Mouse (Mus musculus) liver, adult 10 weeks (tissue): ENCODE data around the gene 2510009E07Rik. TPM values are rescaled to one million over a fixed set of nuclear protein-coding genes. Genes with fewer than 3 reads are reported as not detected.

Source experiments
- polyA plus RNA-seq: library from polyadenylated mRNA; stranded (reverse); fragments of 350-450 nt; fragmentation: Illumina TruSeq; extraction: RNeasy Lipid Tissue Mini Kit (QIAGEN cat#74804); gene quantifications from one replicate; pipeline ENCODE4 v1.2.3, GENCODE M21; 2014; ENCODE audit warnings: low read depth, low replicate concordance

Gene 2510009E07Rik
- polyA plus RNA-seq = 8.4 TPM

GRCm38 (mm10) chr16:21694463-21695241, at the start of gene 2510009E07Rik:
Gene 2510009E07Rik, minus strand, starts transcription at chr16:21694665.

Other genes starting within 250 kb of the 2510009E07Rik start
- 394 TPM for gene Ehhadh, start 93.1 kb upstream of the 2510009E07Rik start, polyA plus RNA-seq
- gene Map3k13, start 99.7 kb upstream of the 2510009E07Rik start, polyA plus RNA-seq = 10.4 TPM